8 mouse cellular contexts compared by ENCODE assay signal in the genomic region with DNA sequence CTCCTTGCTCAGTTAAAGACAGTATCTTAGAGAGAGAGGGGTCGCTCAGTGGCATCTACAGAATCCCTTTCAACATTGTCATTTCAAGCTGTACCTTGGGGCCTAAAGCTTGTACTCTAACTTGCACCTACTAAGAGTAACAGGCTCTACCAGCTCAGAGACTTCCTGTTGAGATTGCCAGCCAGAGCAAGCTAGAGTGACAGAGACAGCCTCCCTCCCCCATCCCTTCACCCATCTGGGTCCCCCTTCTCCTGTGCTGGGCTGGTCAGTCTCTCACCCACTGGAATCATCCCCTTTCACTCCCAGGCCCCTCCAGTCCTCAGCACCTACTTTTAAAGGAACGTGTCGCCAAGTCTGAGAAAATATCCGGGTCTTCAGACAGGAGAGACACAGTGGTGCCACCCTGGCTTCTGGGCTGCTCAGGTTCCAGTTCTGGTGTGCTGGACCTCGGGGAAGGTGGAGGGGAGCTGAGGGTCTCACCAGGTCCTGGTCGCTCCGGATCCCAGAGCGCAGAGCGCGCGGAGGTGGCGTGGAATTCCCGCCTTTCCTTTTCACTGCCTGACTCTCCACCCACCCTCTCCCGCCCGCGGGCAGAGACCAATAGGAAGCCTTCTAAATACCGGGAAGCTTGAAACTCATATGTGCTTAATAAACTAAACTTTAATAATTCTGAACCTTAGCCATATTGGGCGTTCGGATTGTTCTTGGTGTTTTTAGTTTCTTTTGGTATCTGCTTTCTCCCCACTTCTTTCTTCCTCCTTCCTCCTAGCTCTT. TPM values are rescaled to one million over a fixed set of nuclear protein-coding genes. Genes with fewer than 3 reads are reported as not detected.
DNase-seq lines count a peak whose midpoint lies in the region; ATAC-seq and TF ChIP-seq lines count a peak whose summit lies in the region.
"Not testable (repeated sequence)": the region's sequence is repeated elsewhere in the genome, so short reads cannot be mapped to it uniquely, and the experiment has no call there.

No protein-coding gene starts in this region.

- H3K4me2 ChIP-seq in forebrain, embryonic 16.5 days (ENCODE audit: low read length) = peak overlapping the region; percentile 70
- peak overlapping the region; percentile 86 for H3K4me2 ChIP-seq in stomach, embryonic 16.5 days (ENCODE audit: low read depth, low read length)

- TF ChIP-seq CTCF in cerebellum, adult 2 months (IDR thresholded peaks at IDR 0.05; ENCODE audit: borderline replicate concordance, insufficient read depth, low read depth, low read length); lung, adult 2 months (IDR thresholded peaks at IDR 0.05; ENCODE audit: insufficient read depth, low read length): not testable (repeated sequence)

- 11% methylated on average over 19 of the region's 19 CpGs for WGBS in cerebellum, adult 2 months
- WGBS in forebrain, embryonic 16.5 days = 17% methylated on average over 19 of the region's 19 CpGs
- WGBS in lung, adult 2 months = 4% methylated on average over 19 of the region's 19 CpGs
- WGBS in stomach, embryonic 16.5 days = 12% methylated on average over 19 of the region's 19 CpGs

- TF ChIP-seq POLR2A in cerebellum, adult 2 months (IDR thresholded peaks at IDR 0.05; ENCODE audit: borderline replicate concordance, insufficient read depth, low read length); lung, adult 2 months (IDR thresholded peaks at IDR 0.05; ENCODE audit: borderline replicate concordance, extremely low read depth, low read depth, low read length): not testable (repeated sequence)

- not testable (repeated sequence) for H3K9me3 ChIP-seq in forebrain, embryonic 16.5 days (ENCODE audit: control insufficient read depth, low read length); stomach, embryonic 16.5 days (replicated peaks; ENCODE audit: control insufficient read depth, low read length)

- H3K4me1 ChIP-seq in cerebellum, adult 2 months (ENCODE audit: control insufficient read depth, insufficient read depth, low read length); forebrain, embryonic 16.5 days (replicated peaks; ENCODE audit: control insufficient read depth, insufficient read depth, low read length); lung, adult 2 months (ENCODE audit: control insufficient read depth, insufficient read depth, low read length): not testable (repeated sequence)
- H3K4me1 ChIP-seq in stomach, embryonic 16.5 days (ENCODE audit: control insufficient read depth, insufficient read depth, low read length) = peaks cover 12% of the 10 kb centered on the region

- H3K27ac ChIP-seq in cerebellum, adult 2 months (ENCODE audit: insufficient read depth, low read length); forebrain, embryonic 16.5 days (ENCODE audit: low read length): not testable (repeated sequence)
- H3K27ac ChIP-seq in stomach, embryonic 16.5 days (ENCODE audit: low read length) = peak overlapping the region; percentile 29

- H3K27me3 ChIP-seq in cerebellum, adult 2 months (ENCODE audit: control insufficient read depth, insufficient read depth, low read length); forebrain, embryonic 16.5 days (replicated peaks; ENCODE audit: control insufficient read depth, insufficient read depth, low read length); stomach, embryonic 16.5 days (ENCODE audit: control insufficient read depth, insufficient read depth, low read length): not testable (repeated sequence)

- peak overlapping the region; percentile 44 for H3K9ac ChIP-seq in forebrain, embryonic 16.5 days (replicated peaks; ENCODE audit: low read depth, low read length)
- peak overlapping the region; percentile 70 for H3K9ac ChIP-seq in stomach, embryonic 16.5 days (ENCODE audit: low read length)

- peak; percentile 57 for DNase-seq in CD4-positive helper T cell, adult 2 months (ENCODE audit: low read depth, low spot score)
- not testable (repeated sequence) for DNase-seq in cerebellum, adult 2 months; lung, adult 2 months
- peak; percentile 63 for DNase-seq in heart, postnatal 4 days
- peak; percentile 40 for DNase-seq in kidney, postnatal 14 days

- H3K36me3 ChIP-seq in forebrain, embryonic 16.5 days (ENCODE audit: control insufficient read depth, insufficient read depth); stomach, embryonic 16.5 days (ENCODE audit: control insufficient read depth, insufficient read depth, low read length): not testable (repeated sequence)

- peak; percentile 36; the same call in 1 of the 2 replicates for ATAC-seq in forebrain, embryonic 16.5 days
- ATAC-seq in monocyte, adult 5-6 weeks (replicated peaks; ENCODE audit: insufficient number of reproducible peaks, low FRiP score, low TSS enrichment, poor library complexity, severe bottlenecking) = peak; percentile 48
- ATAC-seq in stomach, embryonic 16.5 days (ENCODE audit: insufficient read depth, low FRiP score) = peak; percentile 87

- peak overlapping the region; percentile 73 for H3K4me3 ChIP-seq in cerebellum, adult 2 months (replicated peaks; ENCODE audit: insufficient read depth, low read depth, low read length)
- peak overlapping the region; percentile 39 for H3K4me3 ChIP-seq in forebrain, embryonic 16.5 days (replicated peaks; ENCODE audit: low read length)
- H3K4me3 ChIP-seq in lung, adult 2 months (replicated peaks; ENCODE audit: extremely low read depth, low read depth, low read length) = peak overlapping the region; percentile 64
- peak overlapping the region; percentile 53 for H3K4me3 ChIP-seq in stomach, embryonic 16.5 days (replicated peaks; ENCODE audit: low read length)

RNA-seq across cellular contexts. Expression of gene Slfn9, which starts 0.8 kb away (rescaled TPM):
- polyA plus RNA-seq in cerebellum, adult 2 months (2012; rRNA removed) = 0.08 TPM in 2 replicates
- 5.7 and 6.5 TPM in 2 replicates for polyA plus RNA-seq in forebrain, embryonic 16.5 days (2015; fragmentation: Nextera tagmentation; extraction: Ambion mirVana)
- total RNA-seq in heart, postnatal 4 days (2021) = 10 to 100 TPM; 14.2 to 14.7 TPM
- 0.32 and 0.75 TPM in 2 replicates for polyA plus RNA-seq in lung, adult 2 months (2012; rRNA removed)
- total RNA-seq in monocyte, adult 5-6 weeks (2017) = 7.5 to 17.2 TPM (median 7.7 TPM) in 3 replicates
- polyA plus RNA-seq in stomach, embryonic 16.5 days (2015; fragmentation: Nextera tagmentation; extraction: Ambion mirVana) = 21.2 and 21.3 TPM in 2 replicates

RNA-seq across cellular contexts. Expression of gene Slfn8, which starts 29.8 kb away (rescaled TPM):
- 0.28 and 0.29 TPM in 2 replicates for polyA plus RNA-seq in cerebellum, adult 2 months (2012; rRNA removed)
- 0.11 and 0.26 TPM in 2 replicates for polyA plus RNA-seq in forebrain, embryonic 16.5 days (2015; fragmentation: Nextera tagmentation; extraction: Ambion mirVana)
- under 1 TPM; 0.43 TPM for total RNA-seq in heart, postnatal 4 days (2021)
- 0.20 and 0.60 TPM in 2 replicates for polyA plus RNA-seq in lung, adult 2 months (2012; rRNA removed)
- 32.7 to 79.3 TPM (median 34.1 TPM) in 3 replicates for total RNA-seq in monocyte, adult 5-6 weeks (2017)
- polyA plus RNA-seq in stomach, embryonic 16.5 days (2015; fragmentation: Nextera tagmentation; extraction: Ambion mirVana) = 0.81 and 0.85 TPM in 2 replicates

RNA-seq across cellular contexts. Expression of gene Slfn5, which starts 39.6 kb away (rescaled TPM):
- polyA plus RNA-seq in cerebellum, adult 2 months (2012; rRNA removed) = 3.7 and 3.8 TPM in 2 replicates
- 1.3 and 1.8 TPM in 2 replicates for polyA plus RNA-seq in forebrain, embryonic 16.5 days (2015; fragmentation: Nextera tagmentation; extraction: Ambion mirVana)
- total RNA-seq in heart, postnatal 4 days (2021) = 10 to 100 TPM; 33.8 to 38.0 TPM
- polyA plus RNA-seq in lung, adult 2 months (2012; rRNA removed) = 14.3 and 25.1 TPM in 2 replicates
- 16.5 to 25.2 TPM (median 20.3 TPM) in 3 replicates for total RNA-seq in monocyte, adult 5-6 weeks (2017)
- polyA plus RNA-seq in stomach, embryonic 16.5 days (2015; fragmentation: Nextera tagmentation; extraction: Ambion mirVana) = 1.9 and 2.3 TPM in 2 replicates

Comparison
In these comparisons a context has a peak if more than half of its experiments do, and no peak if none do; other contexts are left out.
1. ATAC-seq: peak in every context shown above with its lines; median percentile 87 in stomach, embryonic 16.5 days; 48 in monocyte, adult 5-6 weeks; 36 in forebrain, embryonic 16.5 days.